Mouse (Mus musculus): ENCODE results near the gene Terf2ip.

Gene Terf2ip

GRCm38 (mm10) chr8:112011816-112012242 lies 631 bp downstream of the Terf2ip start:
- peak; percentile 67 for DNase-seq

GRCm38 (mm10) chr8:112014936-112015335 lies 3.7 kb downstream of the Terf2ip start, which contains the start of gene Gm6793:
Gene Gm6793 (minus strand): TSS chr8:112015036.
- no peak for DNase-seq

- DNase-seq, result no peak
Observed at GRCm38 (mm10) chr8:112029455-112029854, 18.3 kb downstream of the Terf2ip start.

GRCm38 (mm10) chr8:112030663-112031062 lies 19.5 kb downstream of the Terf2ip start:
- DNase-seq, result no peak

- DNase-seq, result no peak
Observed at GRCm38 (mm10) chr8:112033071-112033470, 21.9 kb downstream of the Terf2ip start.

GRCm38 (mm10) chr8:112034603-112035002 lies 23.4 kb downstream of the Terf2ip start:
- peak; percentile 22 for DNase-seq

GRCm38 (mm10) chr8:112037521-112037920 lies 26.3 kb downstream of the Terf2ip start:
- no peak for DNase-seq

- no peak for DNase-seq
Observed at GRCm38 (mm10) chr8:112045182-112045581, 34.0 kb downstream of the Terf2ip start.

- peak; percentile 60 for DNase-seq
Observed at GRCm38 (mm10) chr8:112045896-112046295, 34.7 kb downstream of the Terf2ip start.

- DNase-seq, result no peak
Observed at GRCm38 (mm10) chr8:112048293-112048692, 37.1 kb downstream of the Terf2ip start.

- DNase-seq, result no peak
Observed at GRCm38 (mm10) chr8:112049984-112050383, 38.8 kb downstream of the Terf2ip start.

- DNase-seq, result no peak
Observed at GRCm38 (mm10) chr8:112051537-112051936, 40.3 kb downstream of the Terf2ip start.

- DNase-seq, result no peak
Observed at GRCm38 (mm10) chr8:112054456-112054855, 43.3 kb downstream of the Terf2ip start.

GRCm38 (mm10) chr8:112061372-112061771 lies 50.2 kb downstream of the Terf2ip start:
- DNase-seq, result peak; percentile 17
